Mouse (Mus musculus): Measurements from ENCODE around the gene Olfr1367. TPM values are rescaled to one million over a fixed set of nuclear protein-coding genes. Genes with fewer than 3 reads are reported as not detected.

Olfr1367 gene
- not detected in 2 replicates for polyA plus RNA-seq (2014; fragmentation: Nextera tagmentation; extraction: Ambion mirVana)

DNA sequence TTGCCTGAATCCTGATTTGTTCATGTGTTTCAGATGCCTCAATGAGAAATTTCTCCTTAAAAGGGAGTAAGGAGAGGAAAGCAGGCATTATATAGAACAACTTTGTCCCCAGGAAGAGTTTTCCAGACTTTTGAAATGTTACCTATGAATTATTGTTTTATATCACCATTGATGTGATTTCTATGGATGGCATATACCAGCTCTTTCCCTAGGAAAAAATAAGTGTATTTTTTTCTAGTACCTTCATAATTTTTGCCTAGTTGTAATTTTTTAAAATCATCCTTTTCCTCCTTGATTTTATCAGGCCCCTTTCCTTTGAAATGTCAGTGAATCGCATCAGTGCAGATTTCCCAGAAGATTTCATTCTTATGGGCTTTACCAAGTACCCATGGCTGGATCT is at the start of gene Olfr1367:
Gene Olfr1367 (plus strand): TSS at position 301 of the 400 bp plus-strand sequence.
- Histone ChIP-seq H3K27me3 (ENCODE audit: control insufficient read depth, insufficient read depth, low read length) (no peaks in the 10 kb centered on the region), H3K9me3 (replicated peaks; ENCODE audit: control insufficient read depth, low read length) (no peaks in the 10 kb centered on the region), H3K9ac (ENCODE audit: low read depth, low read length) (no peak within 1 kb of the TSS), H3K27ac (ENCODE audit: low read depth, low read length) (no peak within 1 kb of the TSS), H3K4me3 (ENCODE audit: low read depth, low read length) (no peak within 1 kb of the TSS), H3K4me1 (ENCODE audit: control insufficient read depth, insufficient read depth, low read length) (no peaks in the 10 kb centered on the region), H3K36me3 (ENCODE audit: control insufficient read depth, insufficient read depth, low read length) (no peaks in the 10 kb centered on the region), H3K4me2 (no peak within 1 kb of the TSS)
- WGBS (ENCODE audit: insufficient replicate concordance), result 62% methylated on average over 1 of the region's 1 CpGs
- no peak for ATAC-seq (replicated peaks; ENCODE audit: insufficient number of reproducible peaks, low FRiP score, low TSS enrichment)

- Histone ChIP-seq H3K9ac (ENCODE audit: low read depth, low read length) (no peak overlapping the region), H3K36me3 (ENCODE audit: control insufficient read depth, insufficient read depth, low read length) (no peaks in the 10 kb centered on the region), H3K4me3 (ENCODE audit: low read depth, low read length) (no peak overlapping the region), H3K27me3 (ENCODE audit: control insufficient read depth, insufficient read depth, low read length) (no peaks in the 10 kb centered on the region), H3K4me1 (ENCODE audit: control insufficient read depth, insufficient read depth, low read length) (peaks cover 9% of the 10 kb centered on the region; the same call in 1 of the 2 replicates), H3K27ac (ENCODE audit: low read depth, low read length) (no peak overlapping the region), H3K9me3 (replicated peaks; ENCODE audit: control insufficient read depth, low read length) (no peaks in the 10 kb centered on the region), H3K4me2 (no peak overlapping the region)
- no peak for ATAC-seq (replicated peaks; ENCODE audit: insufficient number of reproducible peaks, low FRiP score, low TSS enrichment)
- 28% methylated on average over 3 of the region's 3 CpGs for WGBS (ENCODE audit: insufficient replicate concordance)
Measured at GRCm38 (mm10) chr13:21298557-21298956, 48.2 kb upstream of the Olfr1367 start.

- Histone ChIP-seq H3K9me3 (replicated peaks; ENCODE audit: control insufficient read depth, low read length) (no peaks in the 10 kb centered on the region), H3K4me1 (ENCODE audit: control insufficient read depth, insufficient read depth, low read length) (peaks cover 6% of the 10 kb centered on the region; the same call in 1 of the 2 replicates), H3K9ac (ENCODE audit: low read depth, low read length) (no peak overlapping the region), H3K36me3 (ENCODE audit: control insufficient read depth, insufficient read depth, low read length) (no peaks in the 10 kb centered on the region), H3K4me3 (ENCODE audit: low read depth, low read length) (no peak overlapping the region), H3K4me2 (no peak overlapping the region), H3K27me3 (ENCODE audit: control insufficient read depth, insufficient read depth, low read length) (no peaks in the 10 kb centered on the region), H3K27ac (ENCODE audit: low read depth, low read length) (no peak overlapping the region)
- no peak for ATAC-seq (replicated peaks; ENCODE audit: insufficient number of reproducible peaks, low FRiP score, low TSS enrichment)
- 59% methylated on average over 3 of the region's 3 CpGs for WGBS (ENCODE audit: insufficient replicate concordance)
Measured at GRCm38 (mm10) chr13:21304483-21305066, 42.1 kb upstream of the Olfr1367 start.

GRCm38 (mm10) chr13:21309788-21310187 is 36.9 kb upstream of the Olfr1367 start:
- H3K4me1 ChIP-seq (ENCODE audit: control insufficient read depth, insufficient read depth, low read length), result no peaks in the 10 kb centered on the region
- H3K36me3 ChIP-seq (ENCODE audit: control insufficient read depth, insufficient read depth, low read length), result no peaks in the 10 kb centered on the region
- no peak for ATAC-seq (replicated peaks; ENCODE audit: insufficient number of reproducible peaks, low FRiP score, low TSS enrichment)
- H3K9me3 ChIP-seq (replicated peaks; ENCODE audit: control insufficient read depth, low read length), result no peaks in the 10 kb centered on the region
- H3K27ac ChIP-seq (ENCODE audit: low read depth, low read length), result no peak overlapping the region
- no peak overlapping the region for H3K9ac ChIP-seq (ENCODE audit: low read depth, low read length)
- 64% methylated on average over 2 of the region's 2 CpGs for WGBS (ENCODE audit: insufficient replicate concordance)
- no peak overlapping the region for H3K4me2 ChIP-seq
- no peak overlapping the region for H3K4me3 ChIP-seq (ENCODE audit: low read depth, low read length)
- H3K27me3 ChIP-seq (ENCODE audit: control insufficient read depth, insufficient read depth, low read length), result no peaks in the 10 kb centered on the region

DNA sequence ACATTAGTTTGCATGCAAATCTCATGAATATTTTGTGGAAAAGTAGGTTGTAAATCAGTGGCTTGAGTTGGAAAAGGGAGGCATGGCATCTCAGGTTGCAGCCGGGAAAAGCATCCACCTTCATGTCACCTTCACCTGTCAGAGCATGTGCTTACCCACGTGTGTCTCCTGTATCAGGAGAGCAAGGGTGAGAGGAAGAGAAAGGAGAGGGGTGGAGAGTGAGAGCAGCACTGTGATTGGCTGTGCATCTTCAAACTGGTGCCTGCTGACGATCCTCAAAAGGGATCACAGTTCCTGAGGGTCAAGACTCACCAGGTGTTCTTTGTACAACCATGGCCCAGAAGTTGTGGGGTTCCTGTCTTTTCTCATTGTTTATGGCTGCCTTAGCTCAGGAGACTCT is 34.8 kb upstream of the Olfr1367 start, which contains the start of gene Gpx6:
Gene Gpx6 (plus strand): TSS at position 200 of the 400 bp plus-strand sequence.
- H3K4me3 ChIP-seq (ENCODE audit: low read depth, low read length), result no peak within 1 kb of the TSS
- H3K36me3 ChIP-seq (ENCODE audit: control insufficient read depth, insufficient read depth, low read length), result no peaks in the 10 kb centered on the region
- H3K4me1 ChIP-seq (ENCODE audit: control insufficient read depth, insufficient read depth, low read length), result no peaks in the 10 kb centered on the region
- no peak within 1 kb of the TSS for H3K4me2 ChIP-seq
- WGBS (ENCODE audit: insufficient replicate concordance), result 18% methylated on average over 3 of the region's 3 CpGs
- H3K27ac ChIP-seq (ENCODE audit: low read depth, low read length), result no peak within 1 kb of the TSS
- no peaks in the 10 kb centered on the region for H3K27me3 ChIP-seq (ENCODE audit: control insufficient read depth, insufficient read depth, low read length)
- ATAC-seq (replicated peaks; ENCODE audit: insufficient number of reproducible peaks, low FRiP score, low TSS enrichment), result no peak
- no peak within 1 kb of the TSS for H3K9ac ChIP-seq (ENCODE audit: low read depth, low read length)
- H3K9me3 ChIP-seq (replicated peaks; ENCODE audit: control insufficient read depth, low read length), result no peaks in the 10 kb centered on the region

DNA sequence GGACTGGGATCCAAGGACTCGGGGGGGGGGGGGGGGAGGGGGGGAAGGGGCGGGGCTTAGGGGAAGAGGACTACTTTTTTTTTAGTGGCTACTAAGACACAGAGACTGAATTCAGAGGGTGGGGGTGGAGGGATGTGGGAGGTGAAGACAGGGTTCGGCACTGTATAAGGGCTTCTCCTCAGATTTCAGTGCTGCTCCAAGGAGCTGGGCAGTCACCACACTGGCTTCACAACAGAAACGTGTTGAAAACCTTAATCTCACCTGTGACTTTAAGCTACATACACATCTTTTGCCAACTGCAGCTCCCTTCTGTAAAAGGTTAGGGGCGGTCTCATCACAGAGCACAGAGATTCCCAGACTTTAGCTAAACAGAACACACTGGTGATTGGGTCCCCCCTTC is 33.9 kb upstream of the Olfr1367 start:
- no peaks in the 10 kb centered on the region for H3K4me1 ChIP-seq (ENCODE audit: control insufficient read depth, insufficient read depth, low read length)
- no peak overlapping the region for H3K27ac ChIP-seq (ENCODE audit: low read depth, low read length)
- H3K4me2 ChIP-seq, result no peak overlapping the region
- H3K36me3 ChIP-seq (ENCODE audit: control insufficient read depth, insufficient read depth, low read length), result no peaks in the 10 kb centered on the region
- H3K9ac ChIP-seq (ENCODE audit: low read depth, low read length), result no peak overlapping the region
- ATAC-seq (replicated peaks; ENCODE audit: insufficient number of reproducible peaks, low FRiP score, low TSS enrichment), result no peak
- no peaks in the 10 kb centered on the region for H3K27me3 ChIP-seq (ENCODE audit: control insufficient read depth, insufficient read depth, low read length)
- WGBS (ENCODE audit: insufficient replicate concordance), result 40% methylated on average over 4 of the region's 5 CpGs
- H3K4me3 ChIP-seq (ENCODE audit: low read depth, low read length), result no peak overlapping the region
- H3K9me3 ChIP-seq (replicated peaks; ENCODE audit: control insufficient read depth, low read length), result no peaks in the 10 kb centered on the region

DNA sequence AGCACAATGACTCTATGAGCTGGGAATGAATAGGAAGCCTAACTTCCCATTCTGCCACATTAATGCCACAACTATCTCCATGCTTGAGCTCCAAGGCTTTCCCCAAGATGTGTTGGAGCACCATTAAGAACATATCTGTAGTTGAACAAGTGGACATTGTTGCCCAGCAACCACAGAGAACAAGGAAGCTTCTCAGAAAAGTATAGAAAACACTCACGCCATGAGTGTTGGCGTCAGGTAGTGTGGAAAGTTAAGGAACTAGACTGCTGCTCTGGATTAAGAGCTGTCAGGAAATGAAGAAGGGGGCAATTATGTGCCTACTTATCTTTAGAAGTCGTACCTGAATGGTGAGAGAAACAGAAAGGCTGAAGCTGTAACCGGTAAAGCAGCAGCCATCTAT is 32.8 kb upstream of the Olfr1367 start:
- whole genome bisulfite sequencing (ENCODE audit: insufficient replicate concordance), result 77% methylated on average over 4 of the region's 4 CpGs
- no peaks in the 10 kb centered on the region for H3K36me3 ChIP-seq (ENCODE audit: control insufficient read depth, insufficient read depth, low read length)
- ATAC-seq (replicated peaks; ENCODE audit: insufficient number of reproducible peaks, low FRiP score, low TSS enrichment), result no peak
- H3K4me1 ChIP-seq (ENCODE audit: control insufficient read depth, insufficient read depth, low read length), result no peaks in the 10 kb centered on the region
- H3K4me2 ChIP-seq, result no peak overlapping the region
- H3K9ac ChIP-seq (ENCODE audit: low read depth, low read length), result no peak overlapping the region
- H3K27ac ChIP-seq (ENCODE audit: low read depth, low read length), result no peak overlapping the region
- H3K27me3 ChIP-seq (ENCODE audit: control insufficient read depth, insufficient read depth, low read length), result no peaks in the 10 kb centered on the region
- H3K9me3 ChIP-seq (replicated peaks; ENCODE audit: control insufficient read depth, low read length), result no peaks in the 10 kb centered on the region
- no peak overlapping the region for H3K4me3 ChIP-seq (ENCODE audit: low read depth, low read length)

GRCm38 (mm10) chr13:21320262-21320661 is 26.4 kb upstream of the Olfr1367 start:
- Histone ChIP-seq H3K4me2 (no peak overlapping the region), H3K4me3 (ENCODE audit: low read depth, low read length) (no peak overlapping the region), H3K27ac (ENCODE audit: low read depth, low read length) (no peak overlapping the region), H3K27me3 (ENCODE audit: control insufficient read depth, insufficient read depth, low read length) (no peaks in the 10 kb centered on the region), H3K9ac (ENCODE audit: low read depth, low read length) (no peak overlapping the region), H3K36me3 (ENCODE audit: control insufficient read depth, insufficient read depth, low read length) (no peaks in the 10 kb centered on the region), H3K4me1 (ENCODE audit: control insufficient read depth, insufficient read depth, low read length) (no peaks in the 10 kb centered on the region), H3K9me3 (replicated peaks; ENCODE audit: control insufficient read depth, low read length) (no peaks in the 10 kb centered on the region)
- 50% methylated on average over 3 of the region's 3 CpGs for WGBS (ENCODE audit: insufficient replicate concordance)
- no peak for ATAC-seq (replicated peaks; ENCODE audit: insufficient number of reproducible peaks, low FRiP score, low TSS enrichment)

DNA sequence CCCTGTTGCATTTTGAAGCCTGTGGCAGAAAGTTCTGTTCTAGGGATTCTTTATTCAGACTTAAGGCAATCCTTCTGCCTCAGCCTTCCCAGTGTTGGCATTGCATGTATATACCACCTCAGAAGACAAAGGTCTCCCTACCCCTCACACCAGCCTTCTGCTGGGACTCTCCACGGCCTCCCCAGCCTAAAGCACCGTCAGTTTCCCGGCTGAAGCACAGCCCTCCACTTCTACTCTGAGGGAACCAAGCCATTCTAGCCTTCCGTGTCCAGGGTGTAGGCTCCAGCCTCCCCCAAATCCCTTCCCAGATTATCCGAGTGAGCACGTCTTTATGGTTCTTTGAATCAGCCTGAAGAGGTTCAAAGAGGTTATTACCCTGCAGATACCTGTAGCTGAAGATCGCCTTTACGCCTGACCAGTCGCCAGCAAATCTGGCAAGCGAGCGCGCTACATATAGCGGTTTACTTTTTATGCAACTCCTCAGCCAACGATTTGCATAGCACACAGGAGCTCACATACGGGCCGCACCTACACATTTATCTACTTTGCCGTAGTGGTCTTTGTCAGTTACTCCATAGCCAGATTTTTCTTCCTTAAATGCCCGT is 24.7 kb upstream of the Olfr1367 start:
- H3K4me3 ChIP-seq (ENCODE audit: low read depth, low read length), result peak overlapping the region; percentile 46
- 3% methylated on average over 18 of the region's 18 CpGs for WGBS (ENCODE audit: insufficient replicate concordance)
- no peak for ATAC-seq (replicated peaks; ENCODE audit: insufficient number of reproducible peaks, low FRiP score, low TSS enrichment)
- H3K9ac ChIP-seq (ENCODE audit: low read depth, low read length), result peak overlapping the region; percentile 54; the same call in 1 of the 2 replicates
- H3K4me2 ChIP-seq, result peak overlapping the region; percentile 63
- no peaks in the 10 kb centered on the region for H3K9me3 ChIP-seq (replicated peaks; ENCODE audit: control insufficient read depth, low read length)
- H3K36me3 ChIP-seq (ENCODE audit: control insufficient read depth, insufficient read depth, low read length), result no peaks in the 10 kb centered on the region
- no peak overlapping the region for H3K27ac ChIP-seq (ENCODE audit: low read depth, low read length)
- no peaks in the 10 kb centered on the region for H3K4me1 ChIP-seq (ENCODE audit: control insufficient read depth, insufficient read depth, low read length)
- H3K27me3 ChIP-seq (ENCODE audit: control insufficient read depth, insufficient read depth, low read length), result no peaks in the 10 kb centered on the region

Measured in heart, embryonic 11.5 days (tissue).